Mouse (Mus musculus): ENCODE results near the gene Rras2.

The Rras2 gene

GRCm38 (mm10) chr7:114114284-114114683, 3.3 kb downstream of the Rras2 start:
- in situ Hi-C loops (cut with MboI, MseI) = no loop called here

GRCm38 (mm10) chr7:114110500-114110899, 7.1 kb downstream of the Rras2 start:
- in situ Hi-C loops (cut with MboI, MseI) = no loop called here

DNA sequence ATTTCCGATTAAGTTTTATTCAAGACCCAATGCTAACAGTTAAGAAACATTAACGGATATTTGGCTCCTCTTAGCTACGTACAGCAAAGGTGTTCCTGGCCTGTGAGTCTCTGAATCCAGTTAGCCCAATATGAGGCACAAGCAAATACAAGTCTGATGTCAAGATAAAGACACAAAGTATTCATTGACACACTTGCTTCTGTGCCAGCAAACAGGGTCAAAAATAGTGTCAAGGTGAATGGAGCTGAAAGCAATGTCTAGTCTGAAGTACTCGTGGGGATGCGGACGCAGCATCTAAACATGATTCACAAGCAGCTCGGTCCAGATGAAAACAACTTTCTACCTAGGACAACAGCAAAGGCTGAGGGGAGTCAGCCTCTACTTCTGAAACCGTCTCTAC, 11.7 kb downstream of the Rras2 start:
- in situ Hi-C loops (cut with MboI, MseI) = loop anchor here (5.0 kb wide), 1 partner anchor 34 kb away; no protein-coding TSS in a partner anchor

DNA sequence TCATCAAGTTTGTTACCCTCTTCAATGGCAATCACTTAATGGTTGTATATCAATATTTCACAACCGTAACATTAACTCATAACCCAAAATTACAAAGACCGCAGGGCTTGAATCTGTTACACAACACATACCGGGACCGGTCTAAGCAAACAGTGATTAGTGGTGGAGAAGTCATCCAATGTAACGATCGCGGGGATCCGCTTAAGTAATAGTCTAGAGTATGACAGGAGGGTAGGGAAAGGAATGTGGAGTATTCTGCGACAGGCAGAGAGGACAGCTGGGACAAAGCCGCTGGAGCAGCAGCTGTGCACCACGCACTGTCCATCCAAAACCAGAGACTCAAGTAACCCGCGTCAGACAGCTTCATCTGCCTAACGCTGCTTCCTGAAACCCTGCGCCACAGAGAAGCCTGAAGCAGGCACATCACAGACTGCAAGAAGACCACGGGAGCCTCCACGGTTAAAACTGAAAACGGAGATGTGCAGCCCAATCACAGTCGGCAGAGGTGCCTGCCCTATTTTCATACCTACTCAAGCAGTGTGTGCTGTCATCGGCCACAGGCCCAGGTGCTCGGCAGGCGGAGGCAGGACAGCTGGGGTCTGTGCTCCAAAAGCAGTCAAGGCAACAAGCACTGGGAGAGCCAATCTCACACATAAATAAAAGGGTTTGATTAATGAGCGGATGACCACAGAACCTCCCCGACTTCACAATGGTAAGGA, 13.8 kb downstream of the Rras2 start:
- in situ Hi-C loops (cut with MboI, MseI) = no loop called here

DNA sequence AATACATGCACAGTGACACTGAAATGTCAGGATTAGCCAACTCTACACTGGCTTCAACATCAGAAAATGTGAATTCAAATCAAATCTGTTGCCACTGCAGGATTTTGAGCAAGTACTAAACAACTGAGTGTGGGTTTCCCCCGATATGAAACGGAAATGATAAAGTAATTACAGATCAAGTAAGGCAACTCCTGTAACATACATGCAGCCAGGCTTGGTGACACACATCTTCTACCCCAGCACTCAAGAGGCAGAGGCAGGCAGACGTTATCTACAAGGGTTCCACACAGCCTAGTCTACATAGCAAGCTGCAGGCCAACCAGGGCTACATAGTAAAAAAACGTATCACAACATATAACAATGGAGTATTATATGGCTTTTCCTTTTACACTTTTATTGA, 14.4 kb downstream of the Rras2 start:
- in situ Hi-C loops (cut with MboI, MseI) = no loop called here

DNA sequence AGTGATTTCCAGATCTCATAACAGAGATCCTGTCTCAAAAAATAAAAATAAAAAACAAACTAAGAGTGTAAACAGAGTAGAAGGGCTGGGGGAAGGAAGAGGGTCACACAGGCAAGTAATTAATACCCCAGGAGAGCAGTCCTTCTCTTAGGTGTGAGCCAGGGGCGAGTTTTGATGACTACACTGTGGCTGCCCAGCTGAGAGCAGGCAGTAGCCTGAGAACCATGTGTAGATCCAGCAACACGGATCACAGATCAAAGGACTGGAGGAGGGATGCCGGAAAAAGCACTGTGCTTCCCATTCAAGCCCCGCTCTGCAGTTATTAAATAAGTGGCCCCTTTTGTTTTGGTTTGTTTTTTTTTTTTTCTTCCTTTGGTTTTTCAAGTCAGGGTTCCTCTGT, 15.0 kb downstream of the Rras2 start:
- in situ Hi-C loops (cut with MboI, MseI) = no loop called here

- in situ Hi-C loops (cut with MboI, MseI) = no loop called here
Observed at GRCm38 (mm10) chr7:114101412-114101811, 16.2 kb downstream of the Rras2 start.

GRCm38 (mm10) chr7:114093548-114094174, 23.9 kb downstream of the Rras2 start:
- in situ Hi-C loops (cut with MboI, MseI) = no loop called here

- in situ Hi-C loops (cut with MboI, MseI) = no loop called here
Observed at GRCm38 (mm10) chr7:114090892-114091545, 26.6 kb downstream of the Rras2 start.

DNA sequence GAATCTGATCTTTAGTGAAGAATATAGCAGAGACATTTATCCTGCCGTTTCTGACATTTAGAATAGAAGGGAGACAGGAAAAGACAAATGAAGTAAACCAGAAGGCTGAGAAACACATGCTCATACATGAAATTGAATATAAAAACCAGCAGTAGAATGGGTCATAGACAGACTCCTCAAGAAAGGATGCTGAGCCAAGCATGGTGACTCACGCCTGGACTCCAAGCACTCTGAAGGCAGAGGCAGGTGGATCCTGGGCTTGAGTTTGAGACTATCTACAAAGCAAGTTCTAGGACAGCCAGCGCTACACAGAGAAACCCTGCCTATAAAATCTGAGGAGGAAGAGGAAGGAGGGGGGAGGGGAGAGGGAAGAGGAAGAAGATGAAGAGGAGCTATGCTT, 27.4 kb downstream of the Rras2 start:
- in situ Hi-C loops (cut with MboI, MseI) = no loop called here

DNA sequence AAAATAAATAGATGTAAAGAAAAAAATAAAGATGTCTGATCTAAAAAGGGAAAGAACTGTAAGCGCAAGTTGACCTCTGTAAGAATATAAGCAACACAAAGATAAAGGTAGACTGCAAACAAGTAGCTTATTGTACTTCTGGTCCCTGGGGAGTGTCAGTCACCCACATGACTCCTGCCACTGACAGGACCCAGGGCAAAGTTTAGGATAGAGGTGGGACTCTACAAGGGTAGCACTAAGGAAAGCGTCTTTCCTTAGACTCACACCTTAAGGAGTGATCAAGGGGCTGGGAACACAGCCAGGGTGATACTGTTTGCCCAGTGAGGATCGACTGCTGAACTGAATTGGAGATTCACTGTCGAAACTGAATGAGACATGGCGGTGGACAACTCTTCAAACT, 28.7 kb downstream of the Rras2 start:
- in situ Hi-C loops (cut with MboI, MseI) = loop anchor here (10.0 kb wide), 1 partner anchor 714 kb away; no protein-coding TSS in a partner anchor

GRCm38 (mm10) chr7:114087986-114088385, 29.6 kb downstream of the Rras2 start:
- in situ Hi-C loops (cut with MboI, MseI) = loop anchor here (10.0 kb wide), 1 partner anchor 713 kb away; no protein-coding TSS in a partner anchor

DNA sequence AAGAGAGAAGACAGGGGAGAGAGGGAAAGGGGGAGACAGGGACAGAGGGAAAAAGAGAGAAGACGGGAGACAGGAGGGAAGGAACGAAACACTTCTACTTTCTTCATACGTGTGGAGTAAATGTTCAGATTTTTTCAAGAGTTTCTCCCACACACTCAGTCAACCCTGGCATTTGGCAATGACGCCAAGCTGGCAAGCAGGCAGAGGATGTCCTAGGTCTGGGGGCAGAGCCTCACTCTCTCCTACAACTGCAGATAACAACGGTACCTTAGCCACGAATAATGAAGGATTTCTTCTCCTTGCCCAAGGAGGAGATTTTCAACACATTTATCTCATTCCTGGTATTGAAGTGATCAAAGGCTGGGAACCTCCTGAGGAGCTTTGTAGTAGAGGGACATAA, 30.2 kb downstream of the Rras2 start:
- in situ Hi-C loops (cut with MboI, MseI) = loop anchor here (10.0 kb wide), 1 partner anchor 713 kb away; no protein-coding TSS in a partner anchor

GRCm38 (mm10) chr7:114086021-114086710, 31.4 kb downstream of the Rras2 start:
- in situ Hi-C loops (cut with MboI, MseI) = loop anchor here (10.0 kb wide), 1 partner anchor 711 kb away; no protein-coding TSS in a partner anchor

DNA sequence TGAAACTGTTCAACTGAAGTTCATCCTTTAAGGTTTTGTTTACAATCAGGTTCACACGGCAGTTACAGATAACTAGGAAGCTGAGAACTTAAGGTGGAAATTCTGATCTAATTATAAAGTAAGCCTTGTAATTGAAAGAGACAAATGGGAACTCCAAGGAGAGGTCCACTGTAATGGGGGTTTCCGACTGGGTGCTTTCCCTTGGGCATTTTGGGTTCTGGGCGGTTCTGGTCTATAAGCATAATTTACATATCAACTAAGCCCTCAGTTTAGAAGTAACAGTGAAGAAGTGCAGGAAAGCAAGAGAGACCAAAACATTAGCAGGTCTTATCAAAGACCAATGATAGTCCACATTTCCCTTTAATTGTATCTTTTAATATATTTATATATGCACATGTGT, 33.8 kb downstream of the Rras2 start:
- in situ Hi-C loops (cut with MboI, MseI) = loop anchor here (10.0 kb wide), 1 partner anchor 709 kb away; no protein-coding TSS in a partner anchor

DNA sequence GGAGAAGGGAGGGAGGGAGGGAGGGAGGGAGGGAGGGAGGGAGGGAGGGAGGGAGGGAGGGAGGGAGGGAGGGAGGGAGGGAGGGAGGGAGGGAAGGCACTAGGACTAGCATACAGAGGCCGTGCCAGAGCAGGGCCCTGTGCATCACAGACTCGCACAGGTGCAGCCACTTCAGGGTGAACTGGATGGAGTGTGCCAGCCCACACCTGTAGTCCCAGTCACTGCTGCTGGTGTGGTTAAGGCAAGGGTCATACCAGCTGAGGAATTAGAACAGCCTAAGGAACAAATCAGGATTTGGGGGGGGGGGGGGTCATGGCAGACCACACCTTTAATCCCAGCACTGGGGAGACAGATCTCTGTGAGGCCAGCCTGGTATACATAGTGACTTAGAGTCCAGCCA, 34.5 kb downstream of the Rras2 start:
- in situ Hi-C loops (cut with MboI, MseI) = loop anchor here (10.0 kb wide), 1 partner anchor 708 kb away; no protein-coding TSS in a partner anchor

DNA sequence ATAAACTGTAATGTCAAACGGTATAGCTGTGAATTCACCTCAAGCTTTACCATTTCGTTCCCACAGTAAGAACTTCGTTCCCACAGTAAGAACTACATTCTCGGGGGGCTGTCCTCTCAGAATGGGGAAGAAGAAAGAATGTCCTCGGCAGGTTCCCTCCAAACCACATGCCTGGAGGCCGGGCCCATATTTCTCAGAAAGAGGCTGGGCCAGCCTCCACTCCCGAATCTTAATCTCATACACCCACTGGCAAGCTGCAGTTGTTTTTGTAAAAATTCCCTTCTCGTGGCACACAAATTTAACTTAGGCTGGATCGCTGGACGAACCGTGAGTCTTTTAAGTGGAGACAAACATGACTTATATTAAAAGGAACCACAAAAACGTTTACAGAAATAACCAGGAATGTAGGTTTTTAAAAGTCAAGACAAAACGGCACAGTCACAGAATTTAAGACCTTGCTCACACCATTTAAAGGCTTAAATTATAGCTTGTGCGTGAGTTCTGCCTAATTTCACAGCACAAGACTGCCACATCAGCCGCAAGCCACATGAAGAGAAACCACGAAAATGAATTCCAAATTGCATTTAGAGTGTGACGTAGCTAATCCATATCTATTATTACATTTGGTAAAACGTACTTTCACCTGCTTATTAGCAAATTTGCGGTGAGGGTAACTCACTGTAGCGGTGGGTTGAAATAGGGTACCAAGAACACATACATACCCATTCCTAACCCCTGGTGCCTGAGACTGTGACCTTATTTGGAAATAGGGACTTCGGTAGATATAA, 35.8 kb downstream of the Rras2 start:
- in situ Hi-C loops (cut with MboI, MseI) = loop anchor here (10.0 kb wide), 1 partner anchor 707 kb away; no protein-coding TSS in a partner anchor

DNA sequence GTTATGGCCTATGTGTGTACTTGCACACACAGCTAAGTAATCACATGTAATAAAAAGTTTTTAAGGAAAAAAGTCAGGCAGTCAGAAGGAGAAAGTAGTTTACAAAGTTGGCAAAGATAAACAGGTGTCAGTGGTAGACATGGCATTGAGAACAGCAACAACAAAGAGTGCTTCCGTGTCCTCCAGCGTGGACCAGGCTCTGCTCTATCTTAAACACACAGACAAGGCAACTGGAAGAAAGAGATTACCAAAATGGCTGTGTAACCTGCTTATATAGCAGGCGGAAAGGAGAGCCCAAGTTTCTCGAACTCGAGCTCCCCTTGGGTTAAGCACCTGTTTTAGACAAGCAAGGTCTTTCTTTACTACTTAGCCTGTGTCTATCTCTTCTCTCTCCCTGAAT, 37.3 kb downstream of the Rras2 start:
- in situ Hi-C loops (cut with MboI, MseI) = loop anchor here (10.0 kb wide), 1 partner anchor 705 kb away; no protein-coding TSS in a partner anchor

GRCm38 (mm10) chr7:114079343-114079742, 38.2 kb downstream of the Rras2 start:
- in situ Hi-C loops (cut with MboI, MseI) = no loop called here

DNA sequence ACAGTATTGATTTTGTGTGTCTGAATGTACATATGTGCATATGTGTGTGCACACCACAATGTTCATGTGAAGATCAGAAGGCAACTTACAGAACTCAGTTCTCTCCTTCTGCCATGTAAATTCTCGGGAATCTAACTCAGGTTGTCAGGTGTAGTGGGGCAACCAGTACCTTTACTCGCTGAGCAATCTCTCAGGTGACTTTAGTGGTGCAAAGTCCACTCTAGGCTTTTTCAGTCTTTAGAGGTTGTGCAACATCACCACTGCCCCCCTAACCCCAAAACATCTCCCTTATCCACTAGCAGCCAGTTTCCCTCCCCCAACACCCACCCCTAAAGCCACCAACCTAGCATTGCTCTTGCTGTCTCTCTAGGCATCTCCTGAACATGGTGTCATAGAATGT, 43.0 kb downstream of the Rras2 start:
- in situ Hi-C loops (cut with MboI, MseI) = loop anchor here (5.0 to 25.0 kb wide), 3 partner anchors 33 to 413 kb away; no protein-coding TSS in a partner anchor

DNA sequence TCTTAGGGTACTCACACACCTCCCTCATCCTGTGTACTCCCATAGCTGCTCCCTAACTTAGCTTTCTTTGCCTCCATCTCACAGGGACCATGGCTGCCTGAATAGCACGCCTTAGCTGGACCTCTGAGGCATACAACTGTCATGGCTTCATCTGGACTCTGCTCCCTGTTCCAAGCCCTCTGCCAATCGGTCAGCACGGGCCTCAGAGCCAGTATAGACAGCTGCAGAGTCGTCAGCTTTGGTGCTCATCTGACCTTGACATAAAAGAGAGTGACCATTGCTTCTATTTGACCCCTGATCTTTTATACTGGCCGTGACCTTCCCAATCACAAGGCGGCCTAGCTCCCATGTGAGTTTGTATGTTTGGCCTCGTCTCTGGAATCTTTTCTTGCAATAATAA, 43.4 kb downstream of the Rras2 start:
- in situ Hi-C loops (cut with MboI, MseI) = loop anchor here (5.0 to 25.0 kb wide), 3 partner anchors 33 to 413 kb away; no protein-coding TSS in a partner anchor
